15 mouse cellular contexts compared by ENCODE assay signal in genomic region chr15:77080684-77081254, GRCm38 (mm10). TPM values are rescaled to one million over a fixed set of nuclear protein-coding genes. Genes with fewer than 3 reads are reported as not detected.
DNase-seq lines count a peak whose midpoint lies in the region; ATAC-seq and TF ChIP-seq lines count a peak whose summit lies in the region.
"Had no signal": no experiment of that assay in that cellular context is flagged by ENCODE, and none has a peak within 500 bp of the region (broad histone marks: within the 10 kb centered on the region; RNA-seq: fewer than 3 reads in every experiment).

No protein-coding gene starts in this region.

- no peak overlapping the region for H3K4me3 ChIP-seq in hindbrain, postnatal 0 days (ENCODE audit: low read length)
- no peak overlapping the region for H3K4me3 ChIP-seq in hindbrain, embryonic 16.5 days (ENCODE audit: low read length)
- H3K4me3 ChIP-seq in embryonic facial prominence, embryonic 14.5 days (ENCODE audit: low read depth, low read length) = no peak overlapping the region
- H3K4me3 ChIP-seq: heart, embryonic 15.5 days had no signal

- H3K36me3 ChIP-seq in hindbrain, postnatal 0 days (ENCODE audit: insufficient read depth, low read length) = peaks cover 39% of the 10 kb centered on the region
- H3K36me3 ChIP-seq in hindbrain, embryonic 16.5 days (ENCODE audit: control insufficient read depth, insufficient read depth, low read length) = peaks cover 39% of the 10 kb centered on the region
- peaks cover 85% of the 10 kb centered on the region for H3K36me3 ChIP-seq in embryonic facial prominence, embryonic 14.5 days (ENCODE audit: control insufficient read depth, insufficient read depth, low read length)

- no peak overlapping the region for H3K9ac ChIP-seq in hindbrain, postnatal 0 days (replicated peaks; ENCODE audit: low read length)
- no peak overlapping the region for H3K9ac ChIP-seq in hindbrain, embryonic 16.5 days (ENCODE audit: low read depth, low read length)
- H3K9ac ChIP-seq in embryonic facial prominence, embryonic 14.5 days (ENCODE audit: low read depth, low read length) = 0 out of 2 replicates have a peak overlapping the region, but pooled peaks have one; percentile 19
- H3K9ac ChIP-seq: heart, embryonic 15.5 days had no signal

- H3K27me3 ChIP-seq in hindbrain, postnatal 0 days (ENCODE audit: insufficient read depth, low read length) = no peaks in the 10 kb centered on the region
- no peaks in the 10 kb centered on the region for H3K27me3 ChIP-seq in hindbrain, embryonic 16.5 days (replicated peaks; ENCODE audit: control insufficient read depth, insufficient read depth, low read length)
- H3K27me3 ChIP-seq in embryonic facial prominence, embryonic 14.5 days (replicated peaks; ENCODE audit: control insufficient read depth, insufficient read depth, low read length) = no peaks in the 10 kb centered on the region
- H3K27me3 ChIP-seq: heart, embryonic 15.5 days; Patski had no signal

- no peaks in the 10 kb centered on the region for H3K4me1 ChIP-seq in hindbrain, postnatal 0 days (ENCODE audit: insufficient read depth, low read length)
- peaks cover 5% of the 10 kb centered on the region; the same call in 1 of the 2 replicates for H3K4me1 ChIP-seq in hindbrain, embryonic 16.5 days (ENCODE audit: control insufficient read depth, insufficient read depth, low read depth, low read length)
- H3K4me1 ChIP-seq in embryonic facial prominence, embryonic 14.5 days (ENCODE audit: control insufficient read depth, insufficient read depth, low read length) = peaks cover 14% of the 10 kb centered on the region; the same call in 1 of the 2 replicates

- H3K9me3 ChIP-seq in hindbrain, postnatal 0 days (ENCODE audit: low read length) = no peaks in the 10 kb centered on the region
- H3K9me3 ChIP-seq in hindbrain, embryonic 16.5 days (ENCODE audit: control insufficient read depth, low read length) = no peaks in the 10 kb centered on the region
- H3K9me3 ChIP-seq in embryonic facial prominence, embryonic 14.5 days (ENCODE audit: control insufficient read depth, low read length) = no peaks in the 10 kb centered on the region
- H3K9me3 ChIP-seq: heart, embryonic 15.5 days had no signal

- no peak for TF ChIP-seq CTCF in hindbrain, postnatal 0 days (IDR thresholded peaks at IDR 0.05; ENCODE audit: low read depth)

- peak; percentile 53 for DNase-seq in adrenal gland, postnatal 10 days
- no peak for DNase-seq in adrenal gland, postnatal 4 days (ENCODE audit: low spot score in 2 of 2)
- no peak for DNase-seq in hindbrain, postnatal 0 days (ENCODE audit: low spot score)
- DNase-seq in ES-CJ7 (ENCODE audit: low read depth, low spot score) = peak; percentile 87
- DNase-seq in embryonic facial prominence, embryonic 14.5 days (ENCODE audit: low spot score) = peak; percentile 56
- DNase-seq in retina, embryonic 14.5 days (ENCODE audit: low spot score) = no peak
- no peak for DNase-seq in T-cell, adult 2 months (ENCODE audit: low spot score)
- DNase-seq: lung, adult 2 months had no signal

- no peak for ATAC-seq in hindbrain, postnatal 0 days
- no peak for ATAC-seq in hindbrain, embryonic 16.5 days
- ATAC-seq in embryonic facial prominence, embryonic 14.5 days (ENCODE audit: low read depth) = 0 out of 2 replicates have a peak, but pooled peaks have one; percentile 21
- ATAC-seq: Patski had no signal

- WGBS in hindbrain, postnatal 0 days = 71% methylated on average over 14 of the region's 14 CpGs
- 82% methylated on average over 14 of the region's 14 CpGs for WGBS in hindbrain, embryonic 16.5 days
- WGBS in embryonic facial prominence, embryonic 14.5 days = 68% methylated on average over 14 of the region's 14 CpGs

- peak overlapping the region; percentile 32; the same call in 1 of the 2 replicates for H3K27ac ChIP-seq in hindbrain, postnatal 0 days
- no peak overlapping the region for H3K27ac ChIP-seq in hindbrain, embryonic 16.5 days (ENCODE audit: low read depth, low read length)
- peak overlapping the region; percentile 74 for H3K27ac ChIP-seq in embryonic facial prominence, embryonic 14.5 days (replicated peaks; ENCODE audit: low read depth, low read length)
- H3K27ac ChIP-seq: heart, embryonic 15.5 days had no signal

- H3K4me2 ChIP-seq in hindbrain, postnatal 0 days (ENCODE audit: low read depth, low read length) = no peak overlapping the region
- H3K4me2 ChIP-seq in hindbrain, embryonic 16.5 days (ENCODE audit: low read length) = no peak overlapping the region
- no peak overlapping the region for H3K4me2 ChIP-seq in embryonic facial prominence, embryonic 14.5 days (ENCODE audit: low read depth, low read length)
- H3K4me2 ChIP-seq: heart, embryonic 15.5 days; midbrain, embryonic 11.5 days had no signal

RNA-seq across cellular contexts. Expression of gene Mb, which starts 30.3 kb away (rescaled TPM):
- 100 to 1,000 TPM in 1 of 2 experiments, 10 to 100 TPM in 1; 34.3 to 233 TPM for total RNA-seq in adrenal gland, postnatal 10 days (2021)
- total RNA-seq in adrenal gland, postnatal 4 days (2021) = 10 to 100 TPM in 1 of 2 experiments, 1 to 10 TPM in 1; 7.0 to 16.3 TPM
- total RNA-seq in hindbrain, postnatal 0 days (2014; rRNA removed) = 0.65 TPM in 1 of 2 replicates, not detected in the other
- polyA plus RNA-seq in hindbrain, postnatal 0 days (2015; fragmentation: Nextera tagmentation; extraction: Ambion mirVana) = 0.20 and 0.28 TPM in 2 replicates
- polyA plus RNA-seq in hindbrain, embryonic 16.5 days (2015; fragmentation: Nextera tagmentation; extraction: Ambion mirVana) = 0.71 and 0.81 TPM in 2 replicates
- polyA plus RNA-seq in embryonic facial prominence, embryonic 14.5 days (2014; fragmentation: Nextera tagmentation; extraction: Ambion mirVana) = 12.9 and 13.9 TPM in 2 replicates
- polyA plus RNA-seq: midbrain, embryonic 11.5 days; Patski; small intestine, adult 2 months had no signal

RNA-seq across cellular contexts. Expression of gene Apol6, which starts 36.2 kb away (rescaled TPM):
- 10 to 100 TPM; 14.9 to 18.5 TPM for total RNA-seq in adrenal gland, postnatal 10 days (2021)
- total RNA-seq in adrenal gland, postnatal 4 days (2021) = 1 to 10 TPM; 3.6 to 5.1 TPM
- 1.1 TPM in 1 of 2 replicates, not detected in the other for total RNA-seq in hindbrain, postnatal 0 days (2014; rRNA removed)
- 0.35 TPM in 1 of 2 replicates, not detected in the other for polyA plus RNA-seq in hindbrain, postnatal 0 days (2015; fragmentation: Nextera tagmentation; extraction: Ambion mirVana)
- polyA plus RNA-seq in hindbrain, embryonic 16.5 days (2015; fragmentation: Nextera tagmentation; extraction: Ambion mirVana) = not detected in 2 replicates
- polyA plus RNA-seq in embryonic facial prominence, embryonic 14.5 days (2014; fragmentation: Nextera tagmentation; extraction: Ambion mirVana) = 0.21 TPM in 2 replicates
- polyA plus RNA-seq: kidney, embryonic 14.5 days; midbrain, embryonic 11.5 days; thymus, postnatal 0 days had no signal

Comparison
In these comparisons a context has a peak if more than half of its experiments do, and no peak if none do; other contexts are left out.
1. DNase-seq: peak in adrenal gland, postnatal 10 days (single experiment), ES-CJ7 (single experiment) and embryonic facial prominence, embryonic 14.5 days (single experiment); none in adrenal gland, postnatal 4 days (0 of 2), hindbrain, postnatal 0 days (single experiment), retina, embryonic 14.5 days (single experiment) and T-cell, adult 2 months (single experiment).